Mouse (Mus musculus): ENCODE measurements around the gene AI661453. TPM values are rescaled to one million over a fixed set of nuclear protein-coding genes. Genes with fewer than 3 reads are reported as not detected.

AI661453 gene
- polyA plus RNA-seq, 1 experiment, result 1.4 TPM

- Histone ChIP-seq H3K4me1 (ENCODE audit: control insufficient read depth, insufficient read depth, low read length) (no peaks in the 10 kb centered on the region), H3K27ac (ENCODE audit: insufficient read depth, low read length) (no peak overlapping the region), H3K4me3 (ENCODE audit: insufficient read depth, low read length) (no peak overlapping the region)
- no peak for TF ChIP-seq POLR2A (IDR thresholded peaks at IDR 0.05; ENCODE audit: low read depth, low read length)
- TF ChIP-seq CTCF (IDR thresholded peaks at IDR 0.05; ENCODE audit: borderline replicate concordance, insufficient read depth, low read length), result no peak
Measured at GRCm38 (mm10) chr17:47464248-47464965, 28.0 kb downstream of the AI661453 start.

- TF ChIP-seq POLR2A (IDR thresholded peaks at IDR 0.05; ENCODE audit: low read depth, low read length) (no peak), CTCF (IDR thresholded peaks at IDR 0.05; ENCODE audit: borderline replicate concordance, insufficient read depth, low read length) (no peak)
- H3K27ac ChIP-seq (ENCODE audit: insufficient read depth, low read length), result no peak overlapping the region
- no peaks in the 10 kb centered on the region for H3K4me1 ChIP-seq (ENCODE audit: control insufficient read depth, insufficient read depth, low read length)
- H3K4me3 ChIP-seq (ENCODE audit: insufficient read depth, low read length), result no peak overlapping the region
Measured at GRCm38 (mm10) chr17:47465016-47465415, 28.6 kb downstream of the AI661453 start.

GRCm38 (mm10) chr17:47466284-47466683, 29.9 kb downstream of the AI661453 start:
- H3K4me1 ChIP-seq (ENCODE audit: control insufficient read depth, insufficient read depth, low read length), result no peaks in the 10 kb centered on the region
- no peak overlapping the region for H3K27ac ChIP-seq (ENCODE audit: insufficient read depth, low read length)
- no peak overlapping the region for H3K4me3 ChIP-seq (ENCODE audit: insufficient read depth, low read length)
- TF ChIP-seq POLR2A (IDR thresholded peaks at IDR 0.05; ENCODE audit: low read depth, low read length), result no peak
- no peak for TF ChIP-seq CTCF (IDR thresholded peaks at IDR 0.05; ENCODE audit: borderline replicate concordance, insufficient read depth, low read length)

- H3K4me1 ChIP-seq (ENCODE audit: control insufficient read depth, insufficient read depth, low read length), result peaks cover 4% of the 10 kb centered on the region; the same call in 1 of the 2 replicates
- no peak for TF ChIP-seq POLR2A (IDR thresholded peaks at IDR 0.05; ENCODE audit: low read depth, low read length)
- no peak overlapping the region for H3K4me3 ChIP-seq (ENCODE audit: insufficient read depth, low read length)
- H3K27ac ChIP-seq (ENCODE audit: insufficient read depth, low read length), result no peak overlapping the region
Measured at GRCm38 (mm10) chr17:47467659-47468058, 31.2 kb downstream of the AI661453 start.

GRCm38 (mm10) chr17:47468063-47468462, 31.6 kb downstream of the AI661453 start:
- Histone ChIP-seq H3K27ac (ENCODE audit: insufficient read depth, low read length) (no peak overlapping the region), H3K4me3 (ENCODE audit: insufficient read depth, low read length) (no peak overlapping the region), H3K4me1 (ENCODE audit: control insufficient read depth, insufficient read depth, low read length) (peaks cover 5% of the 10 kb centered on the region; the same call in 1 of the 2 replicates)
- TF ChIP-seq CTCF (IDR thresholded peaks at IDR 0.05; ENCODE audit: borderline replicate concordance, insufficient read depth, low read length), result no peak
- TF ChIP-seq POLR2A (IDR thresholded peaks at IDR 0.05; ENCODE audit: low read depth, low read length), result no peak

GRCm38 (mm10) chr17:47468466-47468865, 32.1 kb downstream of the AI661453 start:
- TF ChIP-seq POLR2A (IDR thresholded peaks at IDR 0.05; ENCODE audit: low read depth, low read length), result no peak
- no peak for TF ChIP-seq CTCF (IDR thresholded peaks at IDR 0.05; ENCODE audit: borderline replicate concordance, insufficient read depth, low read length)
- H3K27ac ChIP-seq (ENCODE audit: insufficient read depth, low read length), result no peak overlapping the region
- peaks cover 5% of the 10 kb centered on the region; the same call in 1 of the 2 replicates for H3K4me1 ChIP-seq (ENCODE audit: control insufficient read depth, insufficient read depth, low read length)
- H3K4me3 ChIP-seq (ENCODE audit: insufficient read depth, low read length), result no peak overlapping the region

- peaks cover 5% of the 10 kb centered on the region; the same call in 1 of the 2 replicates for H3K4me1 ChIP-seq (ENCODE audit: control insufficient read depth, insufficient read depth, low read length)
- H3K27ac ChIP-seq (ENCODE audit: insufficient read depth, low read length), result no peak overlapping the region
- TF ChIP-seq POLR2A (IDR thresholded peaks at IDR 0.05; ENCODE audit: low read depth, low read length), result no peak
- TF ChIP-seq CTCF (IDR thresholded peaks at IDR 0.05; ENCODE audit: borderline replicate concordance, insufficient read depth, low read length), result no peak
- H3K4me3 ChIP-seq (ENCODE audit: insufficient read depth, low read length), result no peak overlapping the region
Measured at GRCm38 (mm10) chr17:47469642-47470041, 33.2 kb downstream of the AI661453 start.

GRCm38 (mm10) chr17:47470121-47470520, 33.7 kb downstream of the AI661453 start:
- H3K27ac ChIP-seq (ENCODE audit: insufficient read depth, low read length), result no peak overlapping the region
- no peak overlapping the region for H3K4me3 ChIP-seq (ENCODE audit: insufficient read depth, low read length)
- peaks cover 5% of the 10 kb centered on the region; the same call in 1 of the 2 replicates for H3K4me1 ChIP-seq (ENCODE audit: control insufficient read depth, insufficient read depth, low read length)
- TF ChIP-seq CTCF (IDR thresholded peaks at IDR 0.05; ENCODE audit: borderline replicate concordance, insufficient read depth, low read length) (no peak), POLR2A (IDR thresholded peaks at IDR 0.05; ENCODE audit: low read depth, low read length) (no peak)

GRCm38 (mm10) chr17:47470686-47471085, 34.3 kb downstream of the AI661453 start:
- TF ChIP-seq POLR2A (IDR thresholded peaks at IDR 0.05; ENCODE audit: low read depth, low read length), result no peak
- no peak for TF ChIP-seq CTCF (IDR thresholded peaks at IDR 0.05; ENCODE audit: borderline replicate concordance, insufficient read depth, low read length)
- peaks cover 5% of the 10 kb centered on the region; the same call in 1 of the 2 replicates for H3K4me1 ChIP-seq (ENCODE audit: control insufficient read depth, insufficient read depth, low read length)
- H3K27ac ChIP-seq (ENCODE audit: insufficient read depth, low read length), result no peak overlapping the region
- no peak overlapping the region for H3K4me3 ChIP-seq (ENCODE audit: insufficient read depth, low read length)

Data from embryonic fibroblast, embryonic 13.5 days (primary cell).